Mouse (Mus musculus) central nervous system, embryonic 14 days (tissue): ENCODE data around the gene Pdgfra. TPM values are rescaled to one million over a fixed set of nuclear protein-coding genes. Genes with fewer than 3 reads are reported as not detected.

Experiments used
- polyA plus RNA-seq: library from polyadenylated mRNA; depleted of rRNA; stranded (reverse); fragments of >200 nt; gene quantifications from 2 replicates; pipeline ENCODE4 v1.2.3, GENCODE M21; 2012; rRNA removed

Gene Pdgfra
- 11.1 and 30.5 TPM in 2 replicates for polyA plus RNA-seq

DNA sequence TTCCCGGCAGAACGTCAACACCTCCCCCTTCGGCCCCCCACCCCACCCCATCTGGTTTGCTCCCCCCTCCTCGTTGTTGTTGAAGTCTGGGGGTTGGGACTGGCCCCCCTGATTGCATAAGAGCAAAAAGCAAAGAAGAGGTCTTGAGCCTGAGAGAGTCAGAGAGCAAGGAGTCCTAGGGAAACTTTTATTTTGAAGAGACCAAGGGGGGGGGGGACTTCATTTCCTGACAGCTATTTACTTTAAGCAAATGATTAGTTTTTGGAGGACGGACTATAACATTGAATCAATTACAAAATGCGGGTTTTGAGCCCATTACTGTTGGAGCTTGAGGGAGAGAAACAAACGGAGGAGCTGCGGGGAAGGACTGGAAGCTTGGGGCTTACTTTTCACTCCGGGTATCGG, at the start of gene Pdgfra:
TSS of gene Pdgfra (plus strand) at position 272 of the 405 bp plus-strand sequence.

Other genes starting within 250 kb of the Pdgfra start
- gene Chic2, start 107.5 kb upstream of the Pdgfra start, polyA plus RNA-seq, result 33.5 and 35.7 TPM in 2 replicates
- gene Gsx2, start 76.7 kb upstream of the Pdgfra start, polyA plus RNA-seq, result 2.8 and 5.6 TPM in 2 replicates